Mouse (Mus musculus) hindbrain, embryonic 14.5 days (tissue): Measurements from ENCODE around the gene Psmb2. TPM values are rescaled to one million over a fixed set of nuclear protein-coding genes. Genes with fewer than 3 reads are reported as not detected.

Source experiments
- ATAC-seq: fragments of 200-750 bp; cut with Nextera tagmentation; 2 replicates; pipeline ENCODE4 v1.8.0; 2017; ENCODE audit warnings: moderate number of reproducible peaks, mild to moderate bottlenecking, moderate TSS enrichment, moderate library complexity; ENCODE audit not compliant: low FRiP score
- DNase-seq: peaks from one replicate; pipeline ENCODE4 v3.0.0-alpha.2; 2015; ENCODE audit warnings: low spot score
- H3K27ac ChIP-seq: fragments of 300-500 bp; sonication (generic); 2 replicates; pipeline ENCODE4 v1.5.1; 2014; ENCODE audit warnings: mild to moderate bottlenecking, moderate library complexity
- H3K27me3 ChIP-seq: fragments of 300-500 bp; sonication (generic); 2 replicates; pipeline ENCODE4 v1.6.1; 2014; ENCODE audit warnings: mild to moderate bottlenecking, low read length, mixed read lengths; ENCODE audit not compliant: control insufficient read depth, insufficient read depth
- H3K36me3 ChIP-seq: fragments of 300-500 bp; sonication (generic); replicated peaks from 2 replicates; pipeline ENCODE4 v1.6.1; 2014; ENCODE audit not compliant: control insufficient read depth, insufficient read depth
- H3K4me1 ChIP-seq: fragments of 300-500 bp; sonication (generic); replicated peaks from 2 replicates; pipeline ENCODE4 v1.6.1; 2014; ENCODE audit warnings: antibody characterized with exemption, low read length, mixed read lengths; ENCODE audit not compliant: control insufficient read depth, insufficient read depth
- H3K4me2 ChIP-seq: fragments of 300-500 bp; sonication (generic); replicated peaks from 2 replicates; pipeline ENCODE4 v1.6.1; 2014; ENCODE audit warnings: mild to moderate bottlenecking, moderate library complexity
- H3K4me3 ChIP-seq: fragments of 300-500 bp; sonication (generic); replicated peaks from 2 replicates; pipeline ENCODE4 v1.5.1; 2014; ENCODE audit warnings: mild to moderate bottlenecking, low read length
- H3K9ac ChIP-seq: fragments of 300-500 bp; sonication (generic); 2 replicates; pipeline ENCODE4 v1.6.1; 2014
- H3K9me3 ChIP-seq: fragments of 300-500 bp; sonication (generic); 2 replicates; pipeline ENCODE4 v1.6.1; 2016; ENCODE audit warnings: low read length; ENCODE audit not compliant: control insufficient read depth
- WGBS: fragments of 180-500 bp; shearing (Covaris S2); extraction: QIAGEN DNeasy Blood & Tissue Kit; methylation state at CpG from one replicate; pipeline ENCODE4 v1.1.7; 2014; 5-methylcytosine and 5-hydroxymethylcytosine counted together
- polyA plus RNA-seq: library from polyadenylated mRNA; unstranded; fragments of >200 nt; fragmentation: Nextera tagmentation; extraction: Ambion mirVana; gene quantifications from 2 replicates; pipeline ENCODE4 v1.2.1, GENCODE M21; 2014

Psmb2 gene
- polyA plus RNA-seq, 1 experiment from 2014 or later, result 451 TPM

DNA sequence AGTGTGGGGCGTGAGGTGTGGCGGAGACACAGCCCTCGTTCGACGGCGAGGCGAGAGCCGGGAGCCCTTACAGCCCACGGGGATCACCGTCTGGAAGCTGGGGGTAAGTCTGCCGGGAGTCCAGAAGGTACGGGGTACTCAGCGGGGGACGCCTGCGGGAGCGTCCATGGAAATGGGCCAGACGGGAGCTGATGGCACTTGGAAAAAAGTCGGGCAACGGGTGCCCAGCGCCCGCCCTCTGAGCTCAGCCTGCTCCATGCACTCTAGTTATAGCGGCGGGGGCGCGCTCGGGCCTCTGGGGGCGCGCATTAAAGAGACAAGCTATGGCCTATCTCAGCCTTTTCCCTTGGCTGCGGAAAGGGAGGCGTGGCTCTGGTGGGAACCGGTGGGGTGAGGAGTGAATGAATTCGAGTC, 58.6 kb downstream of the Psmb2 start, which contains the start of gene Tfap2e:
Tfap2e (minus strand) TSS at position 240 of the 414 bp plus-strand sequence.
- Histone ChIP-seq H3K27me3 (peaks cover 85% of the 10 kb centered on the region), H3K9me3 (no peaks in the 10 kb centered on the region), H3K4me3 (peak within 1 kb of the TSS; percentile 11), H3K36me3 (no peaks in the 10 kb centered on the region), H3K9ac (no peak within 1 kb of the TSS), H3K27ac (no peak within 1 kb of the TSS), H3K4me1 (peaks cover 4% of the 10 kb centered on the region; the same call in 1 of the 2 replicates), H3K4me2 (peak within 1 kb of the TSS; percentile 47)
- 2% methylated on average over 32 of the region's 32 CpGs for WGBS
- ATAC-seq, result no peak
- DNase-seq, result peak; percentile 54

- no peak for DNase-seq
- peaks cover 61% of the 10 kb centered on the region for H3K27me3 ChIP-seq
- H3K27ac ChIP-seq, result no peak overlapping the region
- no peak overlapping the region for H3K4me2 ChIP-seq
- no peaks in the 10 kb centered on the region for H3K9me3 ChIP-seq
- ATAC-seq, result no peak
- H3K4me3 ChIP-seq, result no peak overlapping the region
- no peak overlapping the region for H3K9ac ChIP-seq
- peaks cover 16% of the 10 kb centered on the region for H3K36me3 ChIP-seq
- peaks cover 4% of the 10 kb centered on the region; the same call in 1 of the 2 replicates for H3K4me1 ChIP-seq
- 15% methylated on average over 10 of the region's 10 CpGs for WGBS
Observed at GRCm38 (mm10) chr4:126739966-126740676, 62.7 kb downstream of the Psmb2 start.

DNA sequence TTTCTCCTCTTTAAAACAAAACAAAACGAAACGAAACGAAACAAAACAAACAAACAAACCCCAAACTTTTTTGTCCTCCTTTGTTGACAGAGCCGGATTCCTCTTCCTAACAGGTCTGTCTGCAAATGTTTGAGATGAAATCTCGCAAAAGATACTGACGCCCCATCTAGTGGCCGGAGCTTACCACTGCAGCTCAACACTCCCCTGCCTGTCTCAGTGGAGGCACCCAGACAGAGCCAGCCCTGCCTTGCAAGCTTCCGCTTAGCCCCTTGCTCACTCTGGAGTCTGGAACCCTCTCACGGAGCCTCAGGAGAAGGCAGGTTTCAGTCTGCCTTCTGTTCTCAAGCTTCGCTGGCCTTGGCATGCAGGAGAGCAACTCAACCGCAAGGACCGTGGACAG, 64.0 kb downstream of the Psmb2 start:
- peak; percentile 90 for DNase-seq
- Histone ChIP-seq H3K9ac (no peak overlapping the region), H3K27me3 (peaks cover 48% of the 10 kb centered on the region), H3K9me3 (no peaks in the 10 kb centered on the region), H3K4me2 (no peak overlapping the region), H3K4me1 (no peaks in the 10 kb centered on the region), H3K4me3 (no peak overlapping the region), H3K27ac (no peak overlapping the region), H3K36me3 (peaks cover 29% of the 10 kb centered on the region)
- ATAC-seq, result peak; percentile 63
- WGBS, result 6% methylated on average over 12 of the region's 12 CpGs

GRCm38 (mm10) chr4:126742976-126743375, 65.5 kb downstream of the Psmb2 start:
- Histone ChIP-seq H3K27me3 (peaks cover 33% of the 10 kb centered on the region), H3K9ac (no peak overlapping the region), H3K4me2 (no peak overlapping the region), H3K27ac (no peak overlapping the region), H3K4me3 (no peak overlapping the region), H3K36me3 (peaks cover 43% of the 10 kb centered on the region), H3K9me3 (no peaks in the 10 kb centered on the region), H3K4me1 (no peaks in the 10 kb centered on the region)
- DNase-seq, result no peak
- 57% methylated on average over 2 of the region's 2 CpGs for WGBS
- no peak for ATAC-seq

- H3K9me3 ChIP-seq, result no peaks in the 10 kb centered on the region
- peaks cover 50% of the 10 kb centered on the region for H3K36me3 ChIP-seq
- H3K4me1 ChIP-seq, result no peaks in the 10 kb centered on the region
- no peak overlapping the region for H3K9ac ChIP-seq
- H3K27ac ChIP-seq, result no peak overlapping the region
- H3K4me2 ChIP-seq, result no peak overlapping the region
- 11% methylated on average over 11 of the region's 11 CpGs for WGBS
- H3K4me3 ChIP-seq, result no peak overlapping the region
- DNase-seq, result no peak
- peaks cover 25% of the 10 kb centered on the region for H3K27me3 ChIP-seq
- no peak for ATAC-seq
Observed at GRCm38 (mm10) chr4:126743713-126744112, 66.3 kb downstream of the Psmb2 start.

GRCm38 (mm10) chr4:126744831-126745230, 67.4 kb downstream of the Psmb2 start:
- Histone ChIP-seq H3K27ac (no peak overlapping the region), H3K4me1 (peaks cover 10% of the 10 kb centered on the region), H3K9me3 (no peaks in the 10 kb centered on the region), H3K4me3 (no peak overlapping the region), H3K4me2 (no peak overlapping the region), H3K27me3 (peaks cover 18% of the 10 kb centered on the region), H3K9ac (no peak overlapping the region), H3K36me3 (peaks cover 55% of the 10 kb centered on the region)
- DNase-seq, result no peak
- 91% methylated on average over 14 of the region's 14 CpGs for WGBS
- no peak for ATAC-seq

DNA sequence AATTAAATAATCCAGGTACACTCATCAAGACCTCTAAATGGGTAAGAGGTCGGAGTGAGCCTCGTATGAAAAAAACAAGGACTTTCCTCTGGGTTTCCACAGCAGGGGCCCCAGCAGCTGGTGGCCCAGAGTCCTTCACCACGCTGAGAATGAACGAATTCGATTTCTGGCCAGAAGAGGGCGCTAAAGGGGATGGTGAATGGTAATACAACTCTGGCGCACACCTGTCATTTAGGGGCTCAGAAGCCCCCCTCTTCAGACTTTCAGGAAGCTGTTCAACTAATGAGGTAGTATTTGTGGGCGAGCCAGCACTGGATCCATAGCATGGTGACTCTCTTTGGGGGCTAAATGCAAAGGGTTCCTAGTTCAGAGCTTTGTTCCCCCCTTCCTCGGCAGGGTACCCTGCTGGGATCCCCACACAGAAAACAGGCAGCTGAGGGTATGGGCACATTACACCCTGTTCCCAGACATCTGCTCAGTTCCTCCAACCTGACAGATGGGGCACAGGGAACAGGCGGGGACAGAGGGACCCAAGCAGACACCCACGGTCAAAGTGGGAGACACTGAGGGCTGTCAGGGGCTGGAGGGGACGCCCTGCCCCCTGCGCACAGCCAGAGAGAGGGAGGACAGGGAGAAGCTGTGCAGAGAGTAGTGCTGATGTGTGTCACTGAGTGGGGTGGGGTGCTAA, 68.2 kb downstream of the Psmb2 start:
- H3K4me1 ChIP-seq, result peaks cover 18% of the 10 kb centered on the region
- H3K9me3 ChIP-seq, result no peaks in the 10 kb centered on the region
- ATAC-seq (no peak), DNase-seq (peak; percentile 69)
- H3K27me3 ChIP-seq, result peaks cover 18% of the 10 kb centered on the region
- WGBS, result 34% methylated on average over 13 of the region's 13 CpGs
- no peak overlapping the region for H3K9ac ChIP-seq
- H3K27ac ChIP-seq, result no peak overlapping the region
- H3K36me3 ChIP-seq, result peaks cover 62% of the 10 kb centered on the region
- no peak overlapping the region for H3K4me2 ChIP-seq
- H3K4me3 ChIP-seq, result no peak overlapping the region

GRCm38 (mm10) chr4:126746194-126746840, 68.9 kb downstream of the Psmb2 start:
- H3K36me3 ChIP-seq, result peaks cover 62% of the 10 kb centered on the region

GRCm38 (mm10) chr4:126748381-126748780, 71.0 kb downstream of the Psmb2 start:
- H3K4me3 ChIP-seq, result no peak overlapping the region
- DNase-seq, result no peak
- no peaks in the 10 kb centered on the region for H3K9me3 ChIP-seq
- no peak for ATAC-seq
- H3K27me3 ChIP-seq, result peaks cover 3% of the 10 kb centered on the region; the same call in 1 of the 2 replicates
- H3K27ac ChIP-seq, result no peak overlapping the region
- H3K4me1 ChIP-seq, result peaks cover 36% of the 10 kb centered on the region
- H3K9ac ChIP-seq, result no peak overlapping the region; the same call in 1 of the 2 replicates
- H3K4me2 ChIP-seq, result no peak overlapping the region
- WGBS, result 92% methylated on average over 8 of the region's 8 CpGs
- peaks cover 61% of the 10 kb centered on the region for H3K36me3 ChIP-seq

More at GRCm38 (mm10) chr4:126746194-126746840, 68.9 kb downstream of the Psmb2 start:
- Histone ChIP-seq H3K27me3 (peaks cover 18% of the 10 kb centered on the region), H3K4me2 (no peak overlapping the region), H3K27ac (no peak overlapping the region), H3K4me1 (peaks cover 25% of the 10 kb centered on the region), H3K4me3 (no peak overlapping the region), H3K9ac (no peak overlapping the region), H3K9me3 (no peaks in the 10 kb centered on the region)
- ATAC-seq (no peak), DNase-seq (no peak)
- WGBS, result 86% methylated on average over 10 of the region's 10 CpGs
